Mouse (Mus musculus) heart, postnatal 0 days (tissue): ENCODE measurements around the gene 5730596B20Rik. TPM values are rescaled to one million over a fixed set of nuclear protein-coding genes. Genes with fewer than 3 reads are reported as not detected.

Experiments
- ATAC-seq: fragments of 200-750 bp; cut with Nextera tagmentation; 2 replicates; pipeline ENCODE4 v1.8.0; 2017; ENCODE audit warnings: low read depth, moderate number of reproducible peaks, moderate library complexity; ENCODE audit not compliant: insufficient read depth
- DNase-seq: peaks from one replicate; pipeline ENCODE4 v3.0.0-alpha.2; 2016; ENCODE audit warnings: low spot score
- H3K27ac ChIP-seq: fragments of 300-500 bp; sonication (generic); 2 replicates; pipeline ENCODE4 v1.5.1; 2014; ENCODE audit warnings: low read depth, mild to moderate bottlenecking
- H3K27me3 ChIP-seq: fragments of 300-500 bp; sonication (generic); 2 replicates; pipeline ENCODE4 v1.6.1; 2014; ENCODE audit warnings: low read length, mixed read lengths; ENCODE audit not compliant: control insufficient read depth, insufficient read depth
- H3K36me3 ChIP-seq: fragments of 300-500 bp; sonication (generic); replicated peaks from 2 replicates; pipeline ENCODE4 v1.6.1; 2014; ENCODE audit warnings: low read length, mixed read lengths; ENCODE audit not compliant: control insufficient read depth, insufficient read depth
- H3K4me1 ChIP-seq: fragments of 300-500 bp; sonication (generic); 2 replicates; pipeline ENCODE4 v1.6.1; 2014; ENCODE audit warnings: antibody characterized with exemption; ENCODE audit not compliant: control insufficient read depth, insufficient read depth
- H3K4me2 ChIP-seq: fragments of 300-500 bp; sonication (generic); 2 replicates; pipeline ENCODE4 v1.6.1; 2014; ENCODE audit warnings: low read depth, mild to moderate bottlenecking, low read length, moderate library complexity
- H3K4me3 ChIP-seq: fragments of 300-500 bp; sonication (generic); 2 replicates; pipeline ENCODE4 v1.5.1; 2014; ENCODE audit warnings: low read depth, low read length
- H3K9ac ChIP-seq: fragments of 300-500 bp; sonication (generic); replicated peaks from 2 replicates; pipeline ENCODE4 v1.6.1; 2014; ENCODE audit warnings: low read depth, low read length, mixed read lengths
- H3K9me3 ChIP-seq: fragments of 300-500 bp; sonication (generic); replicated peaks from 2 replicates; pipeline ENCODE4 v1.6.1; 2016; ENCODE audit warnings: low read length; ENCODE audit not compliant: control insufficient read depth
- CTCF ChIP-seq: IDR thresholded peaks from 2 replicates; pipeline ENCODE4 v1.5.1; 2016; ENCODE audit warnings: antibody characterized with exemption, control low read depth, low read depth
- EP300 ChIP-seq: IDR thresholded peaks from 2 replicates; pipeline ENCODE4 v1.6.1; 2016; ENCODE audit warnings: antibody characterized with exemption, low read depth
- WGBS: fragments of 180-500 bp; shearing (Covaris S2); extraction: QIAGEN DNeasy Blood & Tissue Kit; methylation state at CpG from one replicate; pipeline ENCODE4 v1.1.7; 2014; 5-methylcytosine and 5-hydroxymethylcytosine counted together
- polyA plus RNA-seq: library from polyadenylated mRNA; unstranded; fragments of >200 nt; fragmentation: Nextera tagmentation; extraction: Ambion mirVana; gene quantifications from 2 replicates; pipeline ENCODE4 v1.2.1, GENCODE M21; 2015
- total RNA-seq: library from RNA; depleted of rRNA; stranded (reverse); fragments of >200 nt; gene quantifications from 2 replicates; pipeline ENCODE4 v1.2.3, GENCODE M21; 2014; ENCODE audit warnings: low replicate concordance

5730596B20Rik gene
- total and polyA plus RNA-seq, 2 experiments from 2014 or later = 0.03 to 0.84 TPM

DNA sequence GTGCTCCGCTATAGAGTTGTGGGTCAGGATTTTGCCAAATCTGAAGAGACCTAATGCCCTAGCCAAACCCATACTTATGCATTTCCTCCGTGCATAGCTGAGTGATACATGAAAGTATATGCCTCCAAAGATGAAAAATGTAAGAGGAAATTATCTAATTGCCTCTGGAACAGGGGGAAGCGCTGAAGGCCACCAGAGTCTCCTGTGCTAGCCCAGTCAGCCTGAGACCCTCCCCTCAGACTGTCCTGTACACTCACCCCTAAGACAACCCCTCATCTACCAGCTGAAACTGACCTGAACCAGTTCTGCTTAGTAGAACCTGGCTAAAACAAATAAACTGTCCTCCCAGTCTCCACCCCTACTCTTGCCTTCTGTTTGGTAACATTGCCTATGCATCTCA lies 3.4 kb downstream of the 5730596B20Rik start:
- H3K4me3 ChIP-seq = no peak overlapping the region

GRCm38 (mm10) chr6:52182030-52182429 lies 4.7 kb downstream of the 5730596B20Rik start:
- Histone ChIP-seq H3K27me3 (peaks cover 99% of the 10 kb centered on the region), H3K27ac (no peak overlapping the region), H3K9ac (no peak overlapping the region), H3K4me2 (no peak overlapping the region), H3K4me1 (no peaks in the 10 kb centered on the region), H3K36me3 (no peaks in the 10 kb centered on the region), H3K9me3 (no peaks in the 10 kb centered on the region), H3K4me3 (no peak overlapping the region)
- no peak for TF ChIP-seq CTCF
- TF ChIP-seq EP300 = no peak
- WGBS = 29% methylated on average over 2 of the region's 2 CpGs
- ATAC-seq (no peak), DNase-seq (no peak)

More for the DNA sequence above, 3.4 kb downstream of the 5730596B20Rik start:
- no peak for TF ChIP-seq CTCF
- no peak for TF ChIP-seq EP300
- no peak overlapping the region for H3K27ac ChIP-seq
- DNase-seq (no peak), ATAC-seq (no peak)
- peaks cover 99% of the 10 kb centered on the region for H3K27me3 ChIP-seq
- no peaks in the 10 kb centered on the region for H3K36me3 ChIP-seq
- 23% methylated on average over 3 of the region's 3 CpGs for WGBS
- H3K9ac ChIP-seq = no peak overlapping the region
- no peaks in the 10 kb centered on the region for H3K4me1 ChIP-seq
- no peaks in the 10 kb centered on the region for H3K9me3 ChIP-seq
- no peak overlapping the region for H3K4me2 ChIP-seq

DNA sequence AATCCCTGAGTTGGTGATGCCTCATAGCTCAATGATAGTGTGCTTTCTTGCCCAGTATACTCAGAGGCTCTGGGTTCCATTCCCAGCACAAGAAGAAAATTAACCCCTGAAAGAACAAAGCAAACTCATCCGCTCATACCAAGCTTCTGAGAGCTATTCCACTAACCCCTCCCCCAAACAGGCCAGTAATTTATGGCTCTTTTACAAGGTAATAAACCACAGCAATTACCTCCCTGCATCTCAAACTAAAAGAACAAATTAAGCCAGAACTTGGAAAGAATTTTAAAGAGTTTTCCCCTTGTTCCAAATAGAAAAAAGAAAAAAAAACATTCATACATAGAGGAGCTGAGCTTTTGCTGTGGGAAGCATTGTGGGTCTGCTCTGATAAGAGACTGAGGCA lies 5.5 kb downstream of the 5730596B20Rik start:
- H3K4me2 ChIP-seq = no peak overlapping the region
- TF ChIP-seq EP300 (no peak), CTCF (no peak)

GRCm38 (mm10) chr6:52183311-52184080 lies 6.2 kb downstream of the 5730596B20Rik start:
- no peaks in the 10 kb centered on the region for H3K4me1 ChIP-seq
- no peak overlapping the region for H3K4me2 ChIP-seq
- no peak overlapping the region for H3K9ac ChIP-seq
- no peak for DNase-seq
- H3K36me3 ChIP-seq = no peaks in the 10 kb centered on the region
- TF ChIP-seq EP300 (no peak), CTCF (no peak)
- 18% methylated on average over 10 of the region's 10 CpGs for WGBS
- H3K27me3 ChIP-seq = peaks cover 100% of the 10 kb centered on the region
- no peak overlapping the region for H3K4me3 ChIP-seq
- no peak overlapping the region for H3K27ac ChIP-seq
- no peaks in the 10 kb centered on the region for H3K9me3 ChIP-seq
- no peak for ATAC-seq

More for the DNA sequence above, 5.5 kb downstream of the 5730596B20Rik start:
- no peak overlapping the region for H3K27ac ChIP-seq
- 19% methylated on average over 1 of the region's 1 CpGs for WGBS
- ATAC-seq (no peak), DNase-seq (no peak)
- H3K9ac ChIP-seq = no peak overlapping the region
- H3K4me3 ChIP-seq = no peak overlapping the region
- peaks cover 100% of the 10 kb centered on the region for H3K27me3 ChIP-seq
- no peaks in the 10 kb centered on the region for H3K4me1 ChIP-seq
- no peaks in the 10 kb centered on the region for H3K36me3 ChIP-seq
- H3K9me3 ChIP-seq = no peaks in the 10 kb centered on the region

GRCm38 (mm10) chr6:52184668-52185067 lies 7.4 kb downstream of the 5730596B20Rik start:
- Histone ChIP-seq H3K4me1 (no peaks in the 10 kb centered on the region), H3K36me3 (no peaks in the 10 kb centered on the region), H3K27ac (no peak overlapping the region), H3K27me3 (peaks cover 100% of the 10 kb centered on the region), H3K9ac (no peak overlapping the region), H3K4me2 (no peak overlapping the region), H3K9me3 (no peaks in the 10 kb centered on the region), H3K4me3 (no peak overlapping the region)
- no peak for DNase-seq
- WGBS = 6% methylated on average over 6 of the region's 6 CpGs
- TF ChIP-seq CTCF = no peak
- no peak for TF ChIP-seq EP300
- no peak for ATAC-seq

- 6% methylated on average over 19 of the region's 19 CpGs for WGBS
- no peak overlapping the region for H3K4me2 ChIP-seq
- H3K27me3 ChIP-seq = peaks cover 100% of the 10 kb centered on the region
- DNase-seq (no peak), ATAC-seq (no peak)
- H3K27ac ChIP-seq = no peak overlapping the region
- H3K36me3 ChIP-seq = no peaks in the 10 kb centered on the region
- no peaks in the 10 kb centered on the region for H3K9me3 ChIP-seq
- no peak overlapping the region for H3K9ac ChIP-seq
- no peak overlapping the region for H3K4me3 ChIP-seq
- no peak for TF ChIP-seq CTCF
- TF ChIP-seq EP300 = no peak
- H3K4me1 ChIP-seq = no peaks in the 10 kb centered on the region
Measured at GRCm38 (mm10) chr6:52185222-52185621, 7.9 kb downstream of the 5730596B20Rik start.
